In the genomic region with DNA sequence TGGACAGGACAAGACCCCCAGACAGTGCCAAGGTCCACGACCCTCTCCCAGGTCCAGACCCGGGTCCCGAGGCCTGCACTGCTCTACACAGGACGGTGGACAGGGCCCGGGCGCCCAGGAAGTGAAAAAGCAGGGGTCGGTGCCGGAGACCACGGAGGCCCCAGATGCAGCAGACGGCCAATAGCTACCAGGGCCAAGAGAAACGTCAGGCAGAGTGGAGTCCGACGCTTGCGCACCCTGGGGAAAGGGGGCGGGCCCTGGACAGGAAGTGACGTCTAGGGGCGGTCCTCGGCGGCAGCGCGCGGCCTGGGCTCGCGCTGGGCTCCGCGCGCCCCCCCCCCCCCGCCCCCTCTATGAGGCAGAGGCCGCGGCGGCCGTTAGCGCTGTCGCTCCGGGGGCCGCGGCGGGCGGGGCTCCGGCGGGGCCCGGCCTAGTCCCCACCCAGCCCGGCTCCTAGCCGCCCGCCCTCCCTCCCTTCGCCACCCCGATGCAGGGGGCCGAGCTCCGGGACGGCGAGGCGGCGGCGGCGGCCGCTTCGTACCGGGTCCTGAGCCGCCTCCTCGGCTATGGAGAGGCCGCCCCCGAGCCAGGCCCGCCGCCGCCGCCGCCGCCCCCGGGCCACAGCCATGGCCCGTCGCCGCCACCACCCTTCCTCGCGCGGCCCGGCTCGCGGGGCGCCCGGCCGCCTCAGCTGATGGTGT, we compare ENCODE assay signal across 7 mouse cellular contexts. TPM values are rescaled to one million over a fixed set of nuclear protein-coding genes. Genes with fewer than 3 reads are reported as not detected.
DNase-seq lines count a peak whose midpoint lies in the region; ATAC-seq lines count a peak whose summit lies in the region.

Socs7 (plus strand) TSS at position 604 of the 701 bp plus-strand sequence.

- peak; percentile 96 for ATAC-seq in intestine, embryonic 16.5 days
- ATAC-seq in midbrain, embryonic 11.5 days (ENCODE audit: low FRiP score), result peak; percentile 97

- H3K27ac ChIP-seq in intestine, embryonic 16.5 days (ENCODE audit: low read length), result peak within 1 kb of the TSS; percentile 82
- H3K27ac ChIP-seq in midbrain, embryonic 11.5 days (ENCODE audit: low read depth, low read length), result peak within 1 kb of the TSS; percentile 64

- peaks cover 13% of the 10 kb centered on the region for H3K4me1 ChIP-seq in intestine, embryonic 16.5 days (ENCODE audit: control insufficient read depth, insufficient read depth, low read length)
- H3K4me1 ChIP-seq in midbrain, embryonic 11.5 days (ENCODE audit: control insufficient read depth, insufficient read depth, low read length), result peaks cover 18% of the 10 kb centered on the region

- 1% methylated on average over 37 of the region's 81 CpGs for WGBS in intestine, embryonic 16.5 days
- under 1% methylated on average over 56 of the region's 81 CpGs for WGBS in midbrain, embryonic 11.5 days

- DNase-seq in adrenal gland, adult 18-20 months (ENCODE audit: low spot score in 2 of 2), result peak; percentile 94 to 96
- DNase-seq in embryo, embryonic 11 days, result peak; percentile 94
- DNase-seq in gastrocnemius, postnatal 36 days, result peak; percentile 94 to 95
- DNase-seq in left cerebral cortex, postnatal 36 days (ENCODE audit: low spot score in 2 of 2), result peak; percentile 93 to 95
- peak; percentile 99 for DNase-seq in midbrain, embryonic 11.5 days (ENCODE audit: low spot score, missing footprints)
- peak; percentile 93 for DNase-seq in skeletal muscle tissue, adult 2 months (ENCODE audit: low read depth, low spot score)

- peak within 1 kb of the TSS; percentile 95 for H3K9ac ChIP-seq in intestine, embryonic 16.5 days (ENCODE audit: low read depth, low read length)
- H3K9ac ChIP-seq in midbrain, embryonic 11.5 days (ENCODE audit: low read length), result peak within 1 kb of the TSS; percentile 98

- peak within 1 kb of the TSS; percentile 99 for H3K4me3 ChIP-seq in intestine, embryonic 16.5 days (ENCODE audit: low read length)
- peak within 1 kb of the TSS; percentile 97 for H3K4me3 ChIP-seq in midbrain, embryonic 11.5 days (ENCODE audit: low read depth, low read length)

- no peaks in the 10 kb centered on the region for H3K27me3 ChIP-seq in intestine, embryonic 16.5 days (replicated peaks; ENCODE audit: control insufficient read depth, insufficient read depth, low read length)
- H3K27me3 ChIP-seq in midbrain, embryonic 11.5 days (ENCODE audit: control insufficient read depth, insufficient read depth, low read length), result no peaks in the 10 kb centered on the region

- intact Hi-C loops in gastrocnemius, postnatal 36 days (cut with DNase I), result no loop called here
- intact Hi-C loops in left cerebral cortex, postnatal 36 days (cut with DNase I), result loop anchor here (2.0 to 5.0 kb wide), 2 partner anchors 39 to 105 kb away; no protein-coding TSS in a partner anchor

- no peaks in the 10 kb centered on the region for H3K36me3 ChIP-seq in intestine, embryonic 16.5 days (ENCODE audit: control insufficient read depth, insufficient read depth, low read length)
- no peaks in the 10 kb centered on the region for H3K36me3 ChIP-seq in midbrain, embryonic 11.5 days (ENCODE audit: control insufficient read depth, insufficient read depth, low read length)

- H3K9me3 ChIP-seq in intestine, embryonic 16.5 days (ENCODE audit: control insufficient read depth, low read length), result no peaks in the 10 kb centered on the region
- no peaks in the 10 kb centered on the region for H3K9me3 ChIP-seq in midbrain, embryonic 11.5 days (ENCODE audit: control insufficient read depth, low read length)

- H3K4me2 ChIP-seq in intestine, embryonic 16.5 days (ENCODE audit: low read depth, low read length), result peak within 1 kb of the TSS; percentile 84
- H3K4me2 ChIP-seq in midbrain, embryonic 11.5 days, result peak within 1 kb of the TSS; percentile 94

RNA-seq across cellular contexts. Expression of gene Socs7, which starts in this region (rescaled TPM):
- 10 to 100 TPM; 21.1 to 22.2 TPM for total RNA-seq in adrenal gland, adult 18-20 months (2021)
- 10 to 100 TPM; 42.0 to 43.4 TPM for total RNA-seq in gastrocnemius, postnatal 36 days (2021)
- 1.8 and 2.1 TPM in 2 replicates for polyA plus RNA-seq in intestine, embryonic 16.5 days (2015; fragmentation: Nextera tagmentation; extraction: Ambion mirVana)
- total RNA-seq in left cerebral cortex, postnatal 36 days (2021), result 10 to 100 TPM; 78.0 to 87.2 TPM
- 3.4 and 3.7 TPM in 2 replicates for polyA plus RNA-seq in midbrain, embryonic 11.5 days (2014; fragmentation: Nextera tagmentation; extraction: Ambion mirVana)

Comparison
In these comparisons a context has a peak if more than half of its experiments do, and no peak if none do; other contexts are left out.
1. Peak in every context shown above with its lines: DNase-seq, ATAC-seq, H3K4me3 ChIP-seq and H3K27ac ChIP-seq.